Comparison of ENCODE assay signal across 16 mouse cellular contexts in genomic region chr4:16477216-16477615, GRCm38 (mm10).
"Had no signal": no experiment of that assay in that cellular context is flagged by ENCODE, and none has a peak within 500 bp of the region (broad histone marks: within the 10 kb centered on the region; RNA-seq: fewer than 3 reads in every experiment).

No protein-coding gene starts in this region.

- H3K4me3 ChIP-seq: liver, embryonic 15.5 days; lung, embryonic 15.5 days; megakaryocyte, embryonic 14.5 days; midbrain, embryonic 13.5 days; midbrain, embryonic 15.5 days; neural tube, embryonic 13.5 days; neural tube, embryonic 15.5 days had no signal

- H3K27me3 ChIP-seq: liver, embryonic 15.5 days; lung, embryonic 15.5 days; megakaryocyte, embryonic 14.5 days; midbrain, embryonic 13.5 days; midbrain, embryonic 15.5 days; neural tube, embryonic 13.5 days; neural tube, embryonic 15.5 days had no signal

- H3K36me3 ChIP-seq: liver, embryonic 15.5 days; lung, embryonic 15.5 days; midbrain, embryonic 13.5 days; midbrain, embryonic 15.5 days; neural tube, embryonic 13.5 days; neural tube, embryonic 15.5 days had no signal

- DNase-seq: liver, postnatal 0 days; lung, adult 2 months; lung, postnatal 14 days; lung, postnatal 36 days; right cerebral cortex, postnatal 14 days; right cerebral cortex, postnatal 4 days; spleen, adult 18-20 months; thymus, adult 2 months; thymus, postnatal 36 days had no signal
